Mouse (Mus musculus) cortical plate, adult 2 months (tissue): Measurements from ENCODE around the gene Eda.

Experiments used
- CTCF ChIP-seq: fragments of 200-500 bp; IDR thresholded peaks from 2 replicates; pipeline ENCODE4 v1.5.1; 2011; ENCODE audit warnings: mild to moderate bottlenecking, control low read depth, low read length; ENCODE audit not compliant: insufficient read depth; ENCODE audit errors: extremely low read depth
- POLR2A ChIP-seq: fragments of 200-500 bp; IDR thresholded peaks from 2 replicates; pipeline ENCODE4 v1.6.1; 2011; ENCODE audit warnings: mild to moderate bottlenecking, low read length, control low read depth; ENCODE audit not compliant: insufficient read depth; ENCODE audit errors: extremely low read depth

GRCm38 (mm10) chrX:99975985-99976924 is 849 bp downstream of the Eda start:
- TF ChIP-seq POLR2A (no peak), CTCF (no peak)
